Mouse (Mus musculus) midbrain, embryonic 13.5 days (tissue): ENCODE measurements at regions not wholly inside any gene's neighbourhood (a gene's known extent, or its start where the extent isn't known, plus 50 kb on each side); places are given as distances from the start of the nearest gene placed in this dataset.

Experiments used
- ATAC-seq: fragments of 200-750 bp; cut with Nextera tagmentation; 2 replicates; pipeline ENCODE4 v1.8.0; 2017; ENCODE audit warnings: mild to moderate bottlenecking, moderate TSS enrichment, moderate library complexity
- H3K27ac ChIP-seq: fragments of 300-500 bp; sonication (generic); 2 replicates; pipeline ENCODE4 v1.5.1; 2015; ENCODE audit warnings: inconsistent platforms, mild to moderate bottlenecking, moderate library complexity
- H3K27me3 ChIP-seq: fragments of 300-500 bp; sonication (generic); 2 replicates; pipeline ENCODE4 v1.6.1; 2015; ENCODE audit warnings: mild to moderate bottlenecking, inconsistent platforms
- H3K36me3 ChIP-seq: fragments of 300-500 bp; sonication (generic); 2 replicates; pipeline ENCODE4 v1.6.1; 2015; ENCODE audit warnings: mild to moderate bottlenecking, inconsistent platforms
- H3K4me1 ChIP-seq: fragments of 300-500 bp; sonication (generic); replicated peaks from 2 replicates; pipeline ENCODE4 v1.6.1; 2015; ENCODE audit warnings: inconsistent platforms
- H3K4me2 ChIP-seq: fragments of 300-500 bp; sonication (generic); replicated peaks from 2 replicates; pipeline ENCODE4 v1.6.1; 2015; ENCODE audit warnings: moderate library complexity, mild to moderate bottlenecking, inconsistent platforms
- H3K4me3 ChIP-seq: fragments of 300-500 bp; sonication (generic); replicated peaks from 2 replicates; pipeline ENCODE4 v1.5.1; 2015; ENCODE audit warnings: mild to moderate bottlenecking, inconsistent platforms
- H3K9ac ChIP-seq: fragments of 300-500 bp; sonication (generic); replicated peaks from 2 replicates; pipeline ENCODE4 v1.6.1; 2015; ENCODE audit warnings: mild to moderate bottlenecking, inconsistent platforms
- H3K9me3 ChIP-seq: fragments of 300-500 bp; sonication (generic); 2 replicates; pipeline ENCODE4 v1.6.1; 2016; ENCODE audit warnings: mild to moderate bottlenecking, inconsistent platforms
- WGBS: fragments of 180-500 bp; shearing (Covaris S2); methylation state at CpG from one replicate; pipeline ENCODE4 v1.1.7; 2015; 5-methylcytosine and 5-hydroxymethylcytosine counted together

DNA sequence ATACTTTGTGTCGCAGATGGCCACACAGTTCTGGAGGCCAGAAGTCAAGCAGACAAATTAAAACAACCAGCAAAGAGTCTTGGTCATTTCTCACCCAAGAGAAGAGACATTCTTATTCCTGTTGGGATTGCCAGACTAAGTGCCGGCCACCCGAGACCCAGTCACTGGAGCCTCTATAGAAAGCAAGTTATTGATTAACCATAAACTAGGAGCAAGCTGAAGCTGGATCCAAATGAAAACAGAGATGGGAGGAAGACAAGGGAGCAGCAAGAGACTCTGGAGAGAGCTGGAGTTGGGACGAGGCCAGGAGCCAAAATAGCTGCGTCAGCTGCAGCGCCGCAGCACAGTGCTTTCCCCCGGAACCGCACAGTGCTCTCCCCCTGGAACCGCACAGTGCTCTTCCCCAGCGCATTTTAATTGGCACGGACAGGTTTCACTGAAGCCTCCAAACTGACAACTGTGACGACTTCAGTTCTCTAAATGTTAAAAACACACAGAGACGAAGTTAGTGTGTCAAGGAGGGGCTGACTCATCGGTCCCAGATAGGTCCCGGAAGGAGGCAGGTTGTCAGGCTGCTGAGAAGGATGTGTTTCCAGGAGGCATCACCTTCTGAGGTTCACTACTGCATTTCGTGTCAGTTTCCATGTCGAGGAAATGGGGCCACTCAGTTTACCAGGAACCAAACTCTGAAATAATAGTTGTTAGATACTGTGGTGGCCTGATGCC lies 350.6 kb upstream of the Trpc7 start:
- Histone ChIP-seq H3K4me3 (no peak overlapping the region), H3K36me3 (no peaks in the 10 kb centered on the region), H3K27ac (no peak overlapping the region), H3K9me3 (no peaks in the 10 kb centered on the region), H3K9ac (no peak overlapping the region), H3K27me3 (no peaks in the 10 kb centered on the region), H3K4me1 (no peaks in the 10 kb centered on the region), H3K4me2 (no peak overlapping the region)
- ATAC-seq = no peak
- 78% methylated on average over 18 of the region's 18 CpGs for WGBS

GRCm38 (mm10) chr13:57236917-57237316 lies 341.1 kb upstream of the Trpc7 start:
- no peak overlapping the region for H3K4me2 ChIP-seq
- no peak overlapping the region for H3K27ac ChIP-seq
- no peak overlapping the region for H3K9ac ChIP-seq
- no peaks in the 10 kb centered on the region for H3K36me3 ChIP-seq
- H3K9me3 ChIP-seq = no peaks in the 10 kb centered on the region
- H3K4me1 ChIP-seq = peaks cover 10% of the 10 kb centered on the region
- H3K4me3 ChIP-seq = no peak overlapping the region
- ATAC-seq = no peak
- WGBS = 27% methylated on average over 4 of the region's 4 CpGs
- no peaks in the 10 kb centered on the region for H3K27me3 ChIP-seq

- ATAC-seq = no peak
- Histone ChIP-seq H3K27me3 (no peaks in the 10 kb centered on the region), H3K27ac (no peak overlapping the region), H3K9ac (no peak overlapping the region), H3K4me1 (peaks cover 10% of the 10 kb centered on the region), H3K9me3 (no peaks in the 10 kb centered on the region), H3K36me3 (no peaks in the 10 kb centered on the region), H3K4me2 (no peak overlapping the region), H3K4me3 (no peak overlapping the region)
- 87% methylated on average over 5 of the region's 5 CpGs for WGBS
These were observed 340.4 kb upstream of the Trpc7 start for GRCm38 (mm10) chr13:57236211-57236610.

- Histone ChIP-seq H3K27me3 (no peaks in the 10 kb centered on the region), H3K9me3 (no peaks in the 10 kb centered on the region), H3K9ac (no peak overlapping the region), H3K4me3 (no peak overlapping the region), H3K4me2 (no peak overlapping the region), H3K4me1 (peaks cover 10% of the 10 kb centered on the region), H3K36me3 (no peaks in the 10 kb centered on the region), H3K27ac (no peak overlapping the region)
- WGBS = 86% methylated on average over 5 of the region's 5 CpGs
- no peak for ATAC-seq
These were observed 337.1 kb upstream of the Trpc7 start for GRCm38 (mm10) chr13:57232906-57233305.

GRCm38 (mm10) chr13:57231666-57232065 lies 335.9 kb upstream of the Trpc7 start:
- Histone ChIP-seq H3K4me3 (no peak overlapping the region), H3K9me3 (no peaks in the 10 kb centered on the region), H3K4me2 (no peak overlapping the region), H3K27me3 (no peaks in the 10 kb centered on the region), H3K9ac (no peak overlapping the region), H3K4me1 (peaks cover 4% of the 10 kb centered on the region), H3K27ac (no peak overlapping the region), H3K36me3 (no peaks in the 10 kb centered on the region)
- ATAC-seq = no peak
- WGBS = 74% methylated on average over 3 of the region's 3 CpGs

GRCm38 (mm10) chr13:57230253-57230652 lies 334.5 kb upstream of the Trpc7 start:
- Histone ChIP-seq H3K9me3 (no peaks in the 10 kb centered on the region), H3K4me2 (no peak overlapping the region), H3K27me3 (no peaks in the 10 kb centered on the region), H3K36me3 (no peaks in the 10 kb centered on the region), H3K4me3 (no peak overlapping the region), H3K9ac (no peak overlapping the region), H3K27ac (no peak overlapping the region), H3K4me1 (no peaks in the 10 kb centered on the region)
- 65% methylated on average over 4 of the region's 4 CpGs for WGBS
- no peak for ATAC-seq

DNA sequence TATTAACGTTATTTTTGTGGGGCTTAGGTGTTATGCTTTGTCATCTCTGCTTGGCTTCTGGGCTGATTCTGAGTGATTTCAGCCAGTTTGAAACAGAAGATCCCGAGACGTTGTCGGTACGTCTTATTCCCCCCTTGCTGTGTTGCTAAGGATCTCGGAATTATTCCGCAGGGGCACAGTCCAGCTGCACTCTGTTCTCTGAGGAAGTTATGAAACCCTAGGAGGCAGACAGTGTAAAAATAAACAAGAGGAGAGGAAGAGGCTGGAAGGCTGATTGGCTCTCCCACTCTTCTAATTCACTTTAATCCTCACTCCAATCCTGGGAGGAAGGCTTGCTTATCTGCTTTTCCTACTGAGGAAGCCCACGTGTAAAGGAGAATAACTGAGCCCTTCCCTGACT lies 325.3 kb upstream of the Trpc7 start:
- ATAC-seq = no peak
- no peak overlapping the region for H3K27ac ChIP-seq
- no peak overlapping the region for H3K4me3 ChIP-seq
- 58% methylated on average over 8 of the region's 8 CpGs for WGBS
- no peak overlapping the region for H3K4me2 ChIP-seq
- no peak overlapping the region; the same call in 1 of the 2 replicates for H3K9ac ChIP-seq
- peaks cover 19% of the 10 kb centered on the region for H3K4me1 ChIP-seq
- no peaks in the 10 kb centered on the region for H3K9me3 ChIP-seq
- no peaks in the 10 kb centered on the region for H3K27me3 ChIP-seq
- no peaks in the 10 kb centered on the region for H3K36me3 ChIP-seq

- no peak for ATAC-seq
- Histone ChIP-seq H3K27me3 (no peaks in the 10 kb centered on the region), H3K4me3 (no peak overlapping the region), H3K9ac (no peak overlapping the region), H3K9me3 (no peaks in the 10 kb centered on the region), H3K4me1 (peaks cover 26% of the 10 kb centered on the region), H3K4me2 (no peak overlapping the region), H3K27ac (no peak overlapping the region), H3K36me3 (no peaks in the 10 kb centered on the region)
- WGBS = 10% methylated on average over 7 of the region's 7 CpGs
These were observed 320.4 kb upstream of the Trpc7 start for GRCm38 (mm10) chr13:57216161-57216560.

DNA sequence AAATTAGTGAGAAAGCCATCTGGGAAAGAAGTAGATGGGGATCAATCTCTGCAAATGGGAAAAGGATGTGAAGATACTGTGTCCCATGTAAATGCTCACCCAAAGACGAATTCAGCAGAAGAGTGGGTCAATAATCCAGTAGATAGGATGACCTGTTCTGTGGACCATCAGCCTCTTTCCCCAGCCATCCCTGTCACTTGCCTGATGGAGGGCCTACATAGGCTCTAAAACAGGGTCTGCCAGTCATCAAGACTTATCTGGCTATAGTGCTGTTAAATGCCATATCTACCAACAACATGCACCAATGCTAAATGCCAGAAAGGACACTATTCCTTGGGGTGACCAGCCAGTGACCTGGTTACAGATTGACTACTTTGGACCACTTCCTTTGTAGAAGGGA lies 316.5 kb upstream of the Trpc7 start:
- H3K27ac ChIP-seq = no peak overlapping the region
- ATAC-seq = no peak
- H3K9me3 ChIP-seq = no peaks in the 10 kb centered on the region
- H3K4me1 ChIP-seq = peaks cover 17% of the 10 kb centered on the region
- H3K27me3 ChIP-seq = no peaks in the 10 kb centered on the region
- H3K4me3 ChIP-seq = no peak overlapping the region
- WGBS = 87% methylated on average over 1 of the region's 1 CpGs
- no peak overlapping the region for H3K9ac ChIP-seq
- H3K4me2 ChIP-seq = no peak overlapping the region
- H3K36me3 ChIP-seq = no peaks in the 10 kb centered on the region

DNA sequence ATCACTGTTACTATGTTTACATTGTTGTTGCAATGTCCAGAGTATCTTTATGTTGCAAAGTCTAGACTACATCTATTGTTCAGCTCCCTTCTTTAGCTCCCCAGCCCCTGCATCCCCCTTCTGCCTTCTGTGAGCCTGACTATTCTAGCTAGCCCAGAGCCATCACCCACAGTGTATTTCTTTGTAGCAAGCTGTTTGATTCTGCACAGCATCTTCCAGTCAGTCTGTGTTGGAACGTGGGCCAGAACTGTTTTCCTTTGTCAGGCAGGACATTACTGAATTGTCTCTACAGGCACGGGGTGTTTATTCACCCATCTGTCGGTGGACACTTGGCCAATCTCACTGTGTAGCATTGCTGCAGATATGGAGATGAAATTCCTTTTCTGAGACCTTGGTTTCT lies 295.4 kb upstream of the Trpc7 start:
- WGBS = 57% methylated on average over 3 of the region's 3 CpGs
- Histone ChIP-seq H3K36me3 (no peaks in the 10 kb centered on the region), H3K4me1 (peaks cover 12% of the 10 kb centered on the region; the same call in 1 of the 2 replicates), H3K4me3 (no peak overlapping the region), H3K9ac (no peak overlapping the region), H3K9me3 (no peaks in the 10 kb centered on the region), H3K4me2 (no peak overlapping the region), H3K27ac (no peak overlapping the region), H3K27me3 (no peaks in the 10 kb centered on the region)
- ATAC-seq = no peak

- Histone ChIP-seq H3K36me3 (no peaks in the 10 kb centered on the region), H3K4me2 (no peak overlapping the region), H3K4me3 (no peak overlapping the region), H3K4me1 (peaks cover 12% of the 10 kb centered on the region; the same call in 1 of the 2 replicates), H3K9me3 (no peaks in the 10 kb centered on the region), H3K9ac (no peak overlapping the region), H3K27me3 (no peaks in the 10 kb centered on the region), H3K27ac (no peak overlapping the region)
- 15% methylated on average over 3 of the region's 3 CpGs for WGBS
- ATAC-seq = no peak; the same call in 1 of the 2 replicates
These were observed 293.5 kb upstream of the Trpc7 start for GRCm38 (mm10) chr13:57189246-57189645.

- H3K9ac ChIP-seq = no peak overlapping the region
- H3K4me2 ChIP-seq = no peak overlapping the region
- WGBS = 89% methylated on average over 2 of the region's 2 CpGs
- H3K4me1 ChIP-seq = peaks cover 12% of the 10 kb centered on the region; the same call in 1 of the 2 replicates
- H3K4me3 ChIP-seq = no peak overlapping the region
- H3K9me3 ChIP-seq = no peaks in the 10 kb centered on the region
- H3K27ac ChIP-seq = no peak overlapping the region
- H3K27me3 ChIP-seq = no peaks in the 10 kb centered on the region
- H3K36me3 ChIP-seq = no peaks in the 10 kb centered on the region
- no peak for ATAC-seq
These were observed 290.4 kb upstream of the Trpc7 start for GRCm38 (mm10) chr13:57186168-57186567.

DNA sequence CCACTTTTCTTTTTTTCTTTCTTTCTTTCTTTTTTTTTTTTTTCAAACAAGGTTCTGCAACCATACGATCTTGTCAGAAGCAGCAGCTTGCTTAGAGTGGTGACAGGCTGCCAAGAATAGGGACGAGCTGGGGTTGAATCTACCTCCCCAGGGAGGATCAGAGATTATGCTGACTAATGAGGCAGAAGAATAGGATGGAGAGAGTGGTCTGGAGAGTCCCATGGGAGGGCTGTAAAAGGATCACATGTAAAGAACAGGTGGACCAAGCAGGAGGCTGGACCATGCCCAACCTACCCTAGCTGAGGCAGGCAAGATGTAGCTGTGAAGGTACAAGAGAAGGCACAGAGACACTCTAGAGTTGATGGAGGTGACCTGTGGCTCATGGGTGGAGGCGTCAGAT lies 274.4 kb upstream of the Trpc7 start:
- 61% methylated on average over 3 of the region's 3 CpGs for WGBS
- H3K27me3 ChIP-seq = no peaks in the 10 kb centered on the region
- no peak overlapping the region for H3K27ac ChIP-seq

More for the DNA sequence above, 274.4 kb upstream of the Trpc7 start:
- Histone ChIP-seq H3K4me1 (no peaks in the 10 kb centered on the region), H3K36me3 (no peaks in the 10 kb centered on the region), H3K9me3 (no peaks in the 10 kb centered on the region), H3K9ac (no peak overlapping the region), H3K4me2 (no peak overlapping the region), H3K4me3 (no peak overlapping the region)
- no peak for ATAC-seq
